Mouse (Mus musculus) liver, embryonic 14.5 days (tissue): ENCODE measurements around the gene Nr1h5. TPM values are rescaled to one million over a fixed set of nuclear protein-coding genes. Genes with fewer than 3 reads are reported as not detected.
A peak's percentile ranks its signal among the peaks of the same experiment; 100 is the strongest.

Experiments used
- ATAC-seq: fragments of 200-750 bp; cut with Nextera tagmentation; 2 replicates; pipeline ENCODE4 v1.8.0; 2017; ENCODE audit warnings: moderate number of reproducible peaks, mild to moderate bottlenecking, moderate library complexity; ENCODE audit not compliant: insufficient read depth
- DNase-seq, 3 experiments: peaks; one replicate each; pipeline ENCODE4 v3.0.0-alpha.2; 2012 to 2013; ENCODE audit warnings: low read depth in 3 of 3, low spot score in 3 of 3
- H3K27ac ChIP-seq: fragments of 300-500 bp; sonication (generic); 2 replicates; pipeline ENCODE4 v1.5.1; 2014; ENCODE audit warnings: moderate library complexity, mild to moderate bottlenecking, control low read depth, inconsistent platforms
- H3K27me3 ChIP-seq: fragments of 300-500 bp; sonication (generic); 2 replicates; pipeline ENCODE4 v1.6.1; 2014; ENCODE audit warnings: mild to moderate bottlenecking, low read length, moderate library complexity; ENCODE audit not compliant: control insufficient read depth, insufficient read depth
- H3K36me3 ChIP-seq: fragments of 300-500 bp; sonication (generic); replicated peaks from 2 replicates; pipeline ENCODE4 v1.6.1; 2014; ENCODE audit warnings: low read depth; ENCODE audit not compliant: control insufficient read depth, insufficient read depth
- H3K4me1 ChIP-seq, 2 experiments: fragments of 200-500 bp in 1 of 2; fragments of 300-500 bp in 1 of 2; sonication (generic) in 1 of 2; replicated peaks; 2 replicates each; pipeline ENCODE4 v1.6.1; 2012 to 2014; ENCODE audit warnings: antibody characterized with exemption in 1 of 2, inconsistent platforms in 1 of 2, low read length in 1 of 2; ENCODE audit not compliant: control insufficient read depth in 2 of 2, insufficient read depth in 2 of 2
- H3K4me2 ChIP-seq: fragments of 300-500 bp; sonication (generic); 2 replicates; pipeline ENCODE4 v1.6.1; 2014; ENCODE audit warnings: low read depth, mild to moderate bottlenecking, control low read depth, moderate library complexity
- H3K4me3 ChIP-seq, 2 experiments: fragments of 200-500 bp in 1 of 2; fragments of 300-500 bp in 1 of 2; sonication (generic) in 1 of 2; 2 replicates each; pipeline ENCODE4 v1.5.1; 2012 to 2014; ENCODE audit warnings: low read depth in 2 of 2, low read length in 2 of 2, mild to moderate bottlenecking in 2 of 2, control low read depth in 1 of 2, inconsistent platforms in 1 of 2, moderate library complexity in 1 of 2; ENCODE audit not compliant: insufficient read depth in 1 of 2
- H3K9ac ChIP-seq: fragments of 300-500 bp; sonication (generic); replicated peaks from 2 replicates; pipeline ENCODE4 v1.6.1; 2014; ENCODE audit warnings: mild to moderate bottlenecking, control low read depth, moderate library complexity
- H3K9me3 ChIP-seq: fragments of 300-500 bp; sonication (generic); 2 replicates; pipeline ENCODE4 v1.6.1; 2016; ENCODE audit warnings: low read length, mixed read lengths; ENCODE audit not compliant: control insufficient read depth
- CTCF ChIP-seq: IDR thresholded peaks from 2 replicates; pipeline ENCODE4 v1.5.1; 2016; ENCODE audit warnings: antibody characterized with exemption, low read depth, control low read depth
- EP300 ChIP-seq: IDR thresholded peaks from 2 replicates; pipeline ENCODE4 v1.6.1; 2016; ENCODE audit warnings: antibody characterized with exemption, low read depth
- WGBS: fragments of 180-500 bp; shearing (Covaris S2); extraction: QIAGEN DNeasy Blood & Tissue Kit; methylation state at CpG from one replicate; pipeline ENCODE4 v1.1.7; 2014; ENCODE audit not compliant: insufficient replicate concordance; 5-methylcytosine and 5-hydroxymethylcytosine counted together
- polyA plus RNA-seq, 2 experiments: library from polyadenylated mRNA; depleted of rRNA in 1 of 2; stranded (reverse) in 1 of 2; unstranded in 1 of 2; fragments of >200 nt; fragmentation: Nextera tagmentation in 1 of 2; extraction: Ambion mirVana in 1 of 2; gene quantifications; 2 replicates each; pipeline versions ENCODE4 v1.2.1 to v1.2.3; 2012 to 2014

The Nr1h5 gene
- polyA plus RNA-seq, 2 experiments: 1.9 to 4.6 TPM

- ATAC-seq: no peak
- Histone ChIP-seq H3K36me3 (peaks cover 2% of the 10 kb centered on the region), H3K27me3 (no peaks in the 10 kb centered on the region), H3K9ac (no peak overlapping the region; the same call in none of the 2 replicates), H3K9me3 (no peaks in the 10 kb centered on the region), H3K4me3 (peak overlapping the region in 1 of 2 experiments; percentile 74; a peak in 2 of 4 replicates), H3K4me1 (peaks cover 6 to 9% of the 10 kb centered on the region in 2 experiments; a peak in 3 of 4 replicates), H3K4me2 (peak overlapping the region; percentile 82), H3K27ac (no peak overlapping the region; the same call in 1 of the 2 replicates)
- WGBS: 43% methylated on average over 7 of the region's 7 CpGs
- TF ChIP-seq CTCF (no peak), EP300 (no peak)
- no peak for DNase-seq
These were observed 31.3 kb upstream of the Nr1h5 start for GRCm38 (mm10) chr3:102995233-102995604.

GRCm38 (mm10) chr3:102992936-102993335, 29.0 kb upstream of the Nr1h5 start:
- DNase-seq (no peak), ATAC-seq (no peak)
- H3K36me3 ChIP-seq: no peaks in the 10 kb centered on the region
- no peak overlapping the region for H3K27ac ChIP-seq
- no peak overlapping the region for H3K4me3 ChIP-seq
- 42% methylated on average over 3 of the region's 3 CpGs for WGBS
- H3K9me3 ChIP-seq: no peaks in the 10 kb centered on the region
- no peak overlapping the region for H3K9ac ChIP-seq
- no peak overlapping the region for H3K4me2 ChIP-seq
- TF ChIP-seq EP300 (no peak), CTCF (no peak)
- H3K4me1 ChIP-seq: peaks cover 6 to 9% of the 10 kb centered on the region in 2 experiments; a peak in 3 of 4 replicates
- no peaks in the 10 kb centered on the region for H3K27me3 ChIP-seq

- Histone ChIP-seq H3K9ac (no peak overlapping the region), H3K27me3 (no peaks in the 10 kb centered on the region), H3K27ac (no peak overlapping the region), H3K4me3 (no peak overlapping the region), H3K4me2 (no peak overlapping the region), H3K36me3 (no peaks in the 10 kb centered on the region), H3K9me3 (no peaks in the 10 kb centered on the region), H3K4me1 (peaks cover 3 to 4% of the 10 kb centered on the region in 2 experiments; a peak in 3 of 4 replicates)
- ATAC-seq (no peak), DNase-seq (no peak)
- TF ChIP-seq EP300 (no peak), CTCF (no peak)
- WGBS: 42% methylated on average over 8 of the region's 8 CpGs
These were observed 27.1 kb upstream of the Nr1h5 start for GRCm38 (mm10) chr3:102991041-102991440.

GRCm38 (mm10) chr3:102980349-102980736, 16.4 kb upstream of the Nr1h5 start:
- H3K9me3 ChIP-seq: no peaks in the 10 kb centered on the region
- DNase-seq: no peak
- H3K4me1 ChIP-seq: no peaks in the 10 kb centered on the region; a peak in 1 of 4 replicates
- TF ChIP-seq EP300 (no peak), CTCF (no peak)
- no peak overlapping the region for H3K27ac ChIP-seq
- 60% methylated on average over 3 of the region's 3 CpGs for WGBS
- H3K4me3 ChIP-seq: no peak overlapping the region
- H3K9ac ChIP-seq: no peak overlapping the region
- H3K27me3 ChIP-seq: no peaks in the 10 kb centered on the region
- ATAC-seq: no peak
- H3K4me2 ChIP-seq: no peak overlapping the region
- no peaks in the 10 kb centered on the region for H3K36me3 ChIP-seq

GRCm38 (mm10) chr3:102979550-102980348, 15.8 kb upstream of the Nr1h5 start:
- ATAC-seq: no peak
- Histone ChIP-seq H3K4me2 (no peak overlapping the region), H3K9me3 (no peaks in the 10 kb centered on the region), H3K9ac (no peak overlapping the region), H3K4me1 (no peaks in the 10 kb centered on the region; a peak in 1 of 4 replicates), H3K27ac (no peak overlapping the region), H3K27me3 (no peaks in the 10 kb centered on the region), H3K36me3 (no peaks in the 10 kb centered on the region), H3K4me3 (no peak overlapping the region)
- DNase-seq: no peak
- TF ChIP-seq EP300: no peak
- WGBS: 48% methylated on average over 10 of the region's 10 CpGs
